Mouse (Mus musculus) mesoderm, embryonic 11.5 days (tissue): ENCODE data around the gene Abr.
A peak's percentile ranks its signal among the peaks of the same experiment; 100 is the strongest.

Experiments used
- DNase-seq: peaks from one replicate; pipeline ENCODE4 v3.0.0-alpha.2; 2012; ENCODE audit warnings: low read depth, low spot score

The Abr gene

DNA sequence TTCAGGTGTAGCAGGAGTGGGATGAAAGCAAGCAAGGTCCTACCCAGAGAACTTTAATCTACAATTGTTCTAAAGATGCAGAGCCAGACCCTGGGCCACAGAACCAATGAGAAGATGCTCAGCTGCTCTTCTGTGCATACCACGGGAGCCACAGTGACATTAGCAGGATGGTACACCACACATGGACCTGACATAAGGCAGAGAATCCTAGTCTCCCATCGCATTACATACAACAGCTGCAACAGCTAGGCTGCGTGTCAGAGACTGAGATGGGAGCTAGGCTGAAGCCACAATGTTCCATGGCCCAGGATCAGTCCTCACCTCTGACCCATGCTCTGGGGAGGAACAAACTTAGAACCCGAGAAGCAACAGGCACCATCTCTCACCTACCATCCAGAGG, 104.0 kb downstream of the Abr start:
- DNase-seq = no peak

- no peak for DNase-seq
Measured at GRCm38 (mm10) chr11:76516951-76517350, 105.2 kb downstream of the Abr start.

DNA sequence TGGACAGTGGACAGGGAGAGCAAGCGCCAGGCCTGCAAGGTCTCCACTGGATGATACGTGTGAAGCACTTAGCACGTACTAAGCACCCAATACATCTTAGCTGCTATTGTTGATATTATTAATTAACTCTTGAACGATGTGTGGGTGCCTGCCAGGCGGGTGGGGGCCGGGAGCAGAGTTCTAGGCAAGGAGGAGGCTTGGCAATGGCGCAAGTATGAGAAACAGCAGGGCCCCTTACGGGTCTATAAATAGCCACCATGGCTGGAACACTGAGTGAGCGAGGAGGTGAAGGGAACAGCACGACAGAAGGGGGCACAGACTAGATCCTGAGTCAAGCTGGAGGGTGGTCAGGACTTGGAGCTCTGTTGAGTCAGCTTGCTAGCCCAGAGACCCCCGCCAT, 107.0 kb downstream of the Abr start:
- DNase-seq = no peak

- DNase-seq = no peak
Measured at GRCm38 (mm10) chr11:76510977-76511376, 111.1 kb downstream of the Abr start.

GRCm38 (mm10) chr11:76509751-76510723, 112.1 kb downstream of the Abr start:
- no peak for DNase-seq

DNA sequence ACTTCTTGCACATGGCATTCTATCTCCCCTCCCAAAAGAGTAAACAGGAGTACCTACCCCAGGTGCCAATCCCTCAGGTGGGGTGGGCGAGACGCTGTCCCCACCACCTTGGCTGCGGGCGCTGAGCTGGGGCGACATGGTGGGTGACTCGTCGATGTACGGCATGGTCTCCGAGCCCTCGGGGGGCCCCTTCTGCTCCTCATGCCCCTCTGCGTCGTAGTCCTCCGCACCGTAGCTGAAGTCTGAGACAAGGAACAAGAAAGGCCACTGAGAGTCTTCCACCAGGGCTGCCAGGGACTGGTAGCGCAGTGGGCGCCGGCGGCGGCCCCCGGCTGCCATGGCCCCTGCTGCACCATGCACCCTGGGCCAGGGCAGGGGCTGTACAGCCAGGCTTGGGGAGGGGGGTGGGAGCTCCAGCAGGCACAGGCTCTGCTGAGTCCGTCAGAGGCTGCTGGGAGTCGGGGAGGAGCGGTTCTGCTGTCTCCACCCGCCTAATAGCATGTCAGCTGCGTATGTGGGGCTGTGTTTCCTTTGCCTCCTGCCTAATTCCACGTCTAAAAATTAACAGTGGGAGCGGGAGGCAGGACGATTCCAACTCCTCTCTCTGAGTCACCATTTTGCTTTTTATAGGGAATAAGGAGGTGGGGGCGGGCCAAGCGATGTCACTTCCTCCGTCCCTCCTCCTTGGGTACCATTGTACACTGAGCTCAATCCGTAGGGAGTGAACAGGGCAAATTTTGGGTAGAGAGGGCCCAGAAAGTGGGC, 113.1 kb downstream of the Abr start:
- DNase-seq = no peak

DNA sequence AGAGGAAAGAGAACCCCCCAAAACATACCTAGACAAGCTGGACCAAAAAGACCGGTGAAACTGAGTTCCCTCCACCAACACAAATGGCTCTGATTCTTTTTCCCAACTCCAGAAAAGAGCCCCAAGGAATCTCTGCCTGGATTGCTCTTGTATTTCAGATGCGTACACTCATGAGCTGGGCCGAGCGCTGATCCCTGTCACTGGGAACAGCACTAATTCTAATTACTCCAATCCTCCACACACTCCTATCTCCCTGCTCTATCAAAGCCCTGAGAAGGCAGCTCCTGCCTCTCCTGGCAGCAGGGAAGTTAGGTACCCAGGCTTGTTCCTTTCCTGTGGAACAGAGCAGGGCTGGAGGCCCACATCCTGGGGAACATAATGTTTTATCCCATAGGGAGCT, 114.0 kb downstream of the Abr start:
- DNase-seq = no peak

DNA sequence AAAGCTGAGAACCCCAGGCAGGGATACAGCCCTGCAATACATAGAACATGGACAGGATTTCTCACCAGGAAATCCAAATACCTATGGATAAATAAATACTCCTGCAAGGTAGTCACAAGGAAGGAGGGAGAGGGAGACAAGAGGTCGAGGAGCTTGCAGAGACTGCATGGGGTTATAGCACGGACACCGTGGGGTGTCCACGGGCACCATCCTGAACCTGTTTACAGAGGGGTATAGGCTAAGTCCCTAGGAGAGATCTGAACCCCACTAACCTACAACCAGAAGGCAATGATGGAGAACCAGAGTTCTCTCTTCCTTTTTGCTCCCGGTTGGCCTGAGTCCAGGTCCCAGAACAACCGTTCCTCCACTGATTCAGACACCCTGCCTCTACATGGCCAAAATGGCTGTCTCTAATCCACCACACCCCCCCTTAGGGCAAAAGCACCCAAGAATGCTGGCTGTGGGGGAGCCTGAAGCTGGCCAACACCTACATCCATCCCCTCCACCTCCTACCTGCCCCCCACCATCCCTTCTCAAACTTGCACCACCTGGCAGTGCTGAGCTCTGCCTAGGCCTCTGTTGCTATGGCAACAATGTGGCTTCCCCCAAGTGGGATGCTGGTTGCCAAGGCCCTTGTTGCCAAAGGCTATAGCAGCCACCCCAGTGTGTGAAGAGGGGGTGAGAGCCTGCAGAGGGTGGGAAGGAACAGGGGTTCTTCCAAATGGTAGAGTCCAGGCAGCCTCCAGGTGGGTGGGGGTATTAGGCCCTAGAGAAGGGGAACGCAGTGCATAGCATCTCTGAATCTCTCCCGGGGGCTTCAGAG, 114.6 kb downstream of the Abr start:
- DNase-seq = no peak

GRCm38 (mm10) chr11:76506514-76507228, 115.4 kb downstream of the Abr start:
- peak; percentile 80 for DNase-seq

- DNase-seq = no peak
Measured at GRCm38 (mm10) chr11:76505106-76505505, 117.0 kb downstream of the Abr start.

- DNase-seq = no peak
Measured at GRCm38 (mm10) chr11:76504058-76504457, 118.1 kb downstream of the Abr start.

GRCm38 (mm10) chr11:76499987-76500386, 122.1 kb downstream of the Abr start:
- no peak for DNase-seq

DNA sequence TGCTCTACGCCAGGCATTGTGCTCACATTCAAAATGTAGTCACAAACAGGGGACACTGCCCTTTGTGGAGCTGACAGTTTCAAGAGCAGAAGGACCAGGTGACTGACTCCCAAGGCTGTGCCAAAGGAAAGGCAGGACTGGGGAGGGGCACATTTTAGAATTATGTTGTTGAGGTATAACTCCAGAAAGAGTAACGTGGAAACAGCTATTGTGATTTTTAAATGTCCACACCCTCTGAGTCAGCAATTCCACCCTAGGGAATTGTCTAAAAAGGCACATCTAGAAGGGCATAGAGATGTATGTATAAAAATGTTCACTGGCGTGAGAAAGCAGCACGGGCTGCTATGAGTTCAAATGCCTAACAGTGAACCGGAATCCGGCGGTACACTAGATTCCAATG, 122.5 kb downstream of the Abr start:
- no peak for DNase-seq

DNA sequence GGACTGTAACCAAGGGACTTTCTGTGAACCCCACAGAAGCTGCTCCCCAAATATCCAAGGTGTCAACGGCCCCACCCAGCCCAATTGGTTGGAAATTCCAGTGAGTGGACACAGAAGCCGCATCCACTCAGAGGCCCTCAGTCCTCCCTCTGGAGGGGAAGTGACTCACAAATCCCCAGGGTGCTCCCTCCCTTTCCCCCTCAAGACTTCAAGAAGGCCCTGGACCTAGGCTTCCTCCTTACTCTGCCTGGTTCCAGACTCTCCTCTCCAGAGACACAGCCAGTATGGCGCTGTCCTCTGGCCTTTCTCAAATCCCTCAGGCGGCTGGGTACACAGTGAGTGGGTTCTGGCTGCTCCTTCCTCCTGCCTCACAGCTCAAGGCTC, 124.4 kb downstream of the Abr start:
- DNase-seq = no peak

- no peak for DNase-seq
Measured at GRCm38 (mm10) chr11:76497066-76497768, 124.9 kb downstream of the Abr start.

DNA sequence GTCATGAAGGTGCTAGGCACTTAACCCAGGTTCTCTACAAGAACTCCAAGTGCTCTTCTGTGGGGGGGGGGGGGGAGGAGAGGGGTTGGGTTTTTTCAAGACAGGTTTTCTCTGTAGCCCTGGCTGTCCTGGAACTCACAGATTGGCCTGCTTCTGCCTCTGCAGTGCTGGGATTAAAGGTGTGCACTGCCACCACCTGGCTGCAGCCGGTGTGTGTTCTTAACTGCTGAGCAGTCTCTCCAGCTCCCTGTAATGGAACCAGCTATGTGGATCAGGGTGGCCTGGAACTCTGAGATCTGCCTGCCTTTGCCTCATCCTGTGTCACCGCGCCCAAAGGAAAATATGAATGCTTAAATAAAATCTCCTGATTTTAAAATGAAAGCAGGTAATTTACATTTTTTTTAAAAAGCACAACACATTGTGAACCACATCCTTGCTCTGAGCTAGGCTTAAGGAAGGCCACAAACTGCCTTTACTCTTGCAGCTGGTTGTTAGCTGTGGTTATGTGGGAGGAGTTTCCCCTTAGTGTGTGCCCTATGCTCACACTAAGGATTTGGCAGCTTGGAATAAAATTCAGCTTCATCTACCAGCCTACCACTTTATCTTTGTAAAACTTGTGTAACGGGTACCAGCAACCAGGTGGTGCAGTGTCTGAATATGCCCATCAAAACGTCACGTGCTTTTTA, 125.9 kb downstream of the Abr start:
- DNase-seq = no peak

DNA sequence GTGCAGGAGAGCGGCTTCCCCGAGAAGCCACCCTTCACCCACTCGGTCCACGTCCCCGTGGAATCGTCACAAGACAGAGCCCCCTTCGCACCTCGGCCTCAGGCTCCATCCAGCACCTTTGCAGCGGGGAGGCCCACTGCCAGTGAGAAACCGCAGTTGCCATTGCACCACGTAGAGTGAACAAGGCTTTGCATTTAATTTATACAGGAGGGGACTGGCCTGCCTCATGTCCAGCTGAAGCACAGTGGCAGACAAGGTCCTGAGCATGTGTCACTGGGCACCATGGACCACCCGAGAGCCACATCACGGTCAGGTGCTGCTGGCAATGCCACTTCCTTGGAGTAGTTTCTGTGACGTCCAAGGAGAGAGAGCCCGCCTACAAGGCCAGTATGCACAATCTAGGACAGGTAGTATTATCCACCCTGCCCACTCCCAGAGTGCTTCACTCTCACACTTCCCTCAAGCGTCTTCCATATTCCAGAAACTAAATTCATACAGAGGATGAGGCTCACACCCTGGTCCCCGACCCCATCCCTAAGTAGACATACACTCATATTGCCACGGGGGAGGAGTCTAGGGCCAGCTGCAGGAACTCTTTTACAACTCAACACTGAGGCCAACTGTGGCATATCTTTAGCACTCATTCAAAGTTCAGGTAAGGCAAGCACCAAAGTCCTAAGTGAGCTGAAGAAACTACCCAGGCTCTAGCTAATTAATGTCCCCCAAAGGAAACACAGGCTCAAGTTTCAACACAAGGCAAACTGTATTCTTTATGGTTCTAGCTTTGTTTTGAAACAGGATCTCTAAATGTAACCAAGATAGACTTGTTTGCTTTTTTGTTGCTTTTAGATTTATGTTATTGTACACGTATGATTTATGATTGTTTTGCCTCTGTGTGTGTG, 126.7 kb downstream of the Abr start:
- no peak for DNase-seq

DNA sequence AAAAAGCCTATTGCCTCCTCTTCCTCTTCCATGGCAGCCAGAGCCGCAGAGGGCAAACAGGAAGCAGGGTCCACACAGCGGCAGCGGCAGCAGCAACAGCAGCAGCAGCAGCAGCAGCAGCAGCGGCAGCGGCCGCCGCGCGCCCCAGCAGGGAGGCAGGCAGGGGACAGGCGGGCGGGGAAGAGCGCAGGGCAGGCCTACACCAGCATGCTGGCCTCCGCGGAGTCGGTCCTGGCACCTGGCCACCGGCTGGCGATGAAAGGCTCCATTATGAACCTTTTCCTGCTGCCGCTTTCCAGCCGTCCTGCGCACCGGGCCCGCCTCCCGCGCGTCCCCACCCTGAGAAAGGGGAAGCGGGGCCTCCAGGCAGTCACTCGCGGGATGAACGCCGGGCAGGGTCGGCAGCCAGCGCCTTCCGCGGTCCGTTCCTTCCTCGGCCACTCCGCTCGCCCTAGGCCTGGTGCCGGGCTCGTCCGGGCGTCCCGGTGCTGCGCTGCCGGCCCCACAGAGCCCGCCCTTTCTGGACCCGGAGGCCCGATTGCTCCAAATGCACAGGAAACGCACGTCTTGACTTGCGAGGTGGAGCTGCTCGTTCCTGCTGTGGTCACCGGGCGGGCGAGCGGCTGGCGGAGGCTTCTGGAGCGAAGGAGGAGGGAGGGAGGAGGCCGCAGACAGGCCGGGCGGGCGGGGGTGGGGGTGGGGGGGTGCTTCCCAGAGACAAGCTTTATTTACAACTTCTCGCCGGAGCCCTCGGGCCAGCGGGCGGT, 127.6 kb downstream of the Abr start:
- DNase-seq = peak; percentile 72
